Mouse (Mus musculus): ENCODE measurements around the gene Ngdn. TPM values are rescaled to one million over a fixed set of nuclear protein-coding genes. Genes with fewer than 3 reads are reported as not detected.

The Ngdn gene
- polyA plus RNA-seq, 1 experiment from 2014 or later, result 55.5 TPM

DNA sequence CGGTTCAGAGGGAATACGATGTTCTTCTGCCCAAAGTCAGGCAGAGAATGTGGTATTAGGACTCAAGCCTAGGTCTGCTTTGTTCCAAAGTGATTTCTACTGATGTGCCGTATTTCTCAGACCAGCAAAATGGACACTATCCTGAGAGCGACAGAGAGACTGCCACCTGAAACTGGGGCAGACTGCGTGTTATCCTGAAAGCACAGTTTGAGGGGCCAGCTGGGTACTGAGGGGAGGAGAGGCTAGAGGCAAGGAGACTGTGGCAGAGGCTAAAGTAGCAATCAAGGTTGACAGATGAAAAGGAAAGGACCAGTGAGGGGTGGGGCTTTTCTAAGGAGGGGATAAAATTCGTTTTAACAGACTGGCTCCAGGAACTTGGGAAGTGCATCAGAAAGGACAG is 14.4 kb upstream of the Ngdn start:
- Histone ChIP-seq H3K4me1 (replicated peaks) (peaks cover 24% of the 10 kb centered on the region), H3K9me3 (replicated peaks) (no peaks in the 10 kb centered on the region), H3K9ac (no peak overlapping the region), H3K4me3 (replicated peaks) (no peak overlapping the region), H3K27me3 (peaks cover 6% of the 10 kb centered on the region), H3K36me3 (no peaks in the 10 kb centered on the region), H3K4me2 (no peak overlapping the region), H3K27ac (no peak overlapping the region)
- no peak for ATAC-seq (ENCODE audit: low read depth)
- DNase-seq, result no peak
- 64% methylated on average over 6 of the region's 6 CpGs for WGBS (ENCODE audit: insufficient replicate concordance)

- no peak for DNase-seq
- 80% methylated on average over 2 of the region's 2 CpGs for WGBS (ENCODE audit: insufficient replicate concordance)
- Histone ChIP-seq H3K4me2 (no peak overlapping the region), H3K9me3 (replicated peaks) (no peaks in the 10 kb centered on the region), H3K27ac (no peak overlapping the region), H3K4me3 (replicated peaks) (no peak overlapping the region), H3K4me1 (replicated peaks) (peaks cover 24% of the 10 kb centered on the region), H3K36me3 (no peaks in the 10 kb centered on the region), H3K9ac (no peak overlapping the region), H3K27me3 (peaks cover 6% of the 10 kb centered on the region)
- ATAC-seq (ENCODE audit: low read depth), result no peak
Measured at GRCm38 (mm10) chr14:55001446-55001845, 13.8 kb upstream of the Ngdn start.

DNA sequence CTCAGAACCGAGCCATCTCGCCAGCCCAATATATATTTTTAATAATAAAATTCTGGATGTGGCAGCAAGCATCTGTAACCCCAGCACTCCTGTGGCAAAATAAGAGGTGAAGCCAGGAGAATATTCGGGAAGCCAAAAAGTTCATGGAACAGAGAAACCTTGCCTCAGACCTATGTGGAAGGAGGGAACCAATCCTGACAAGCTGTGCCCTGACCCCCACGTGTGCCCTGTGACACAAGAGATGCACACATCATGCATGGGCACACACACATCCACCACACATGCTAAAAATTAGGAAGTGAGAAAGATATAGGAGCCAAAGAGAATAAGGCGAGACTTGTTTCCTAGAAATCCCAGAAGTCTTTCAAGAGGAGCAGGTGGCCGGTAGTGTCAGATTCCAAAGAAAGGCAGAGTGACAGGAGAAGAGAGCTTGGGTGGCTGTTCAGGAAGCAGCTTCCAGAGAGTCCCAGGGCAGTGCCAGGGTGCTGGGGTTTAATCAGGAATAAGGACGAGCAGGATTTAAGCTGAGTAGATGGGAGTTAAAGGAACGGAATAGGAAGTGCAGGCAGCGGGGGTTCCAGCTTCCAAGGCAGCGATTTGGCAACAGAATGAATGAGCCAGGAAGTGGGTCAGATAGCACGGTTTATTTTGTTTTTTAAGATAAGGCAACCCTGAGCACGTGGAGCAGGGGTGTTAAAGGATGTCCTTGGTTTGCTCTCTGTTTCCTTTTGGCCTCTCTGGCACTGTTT is 13.1 kb upstream of the Ngdn start:
- Histone ChIP-seq H3K9ac (no peak overlapping the region), H3K4me1 (replicated peaks) (peaks cover 24% of the 10 kb centered on the region), H3K27ac (no peak overlapping the region), H3K27me3 (peaks cover 5% of the 10 kb centered on the region), H3K4me3 (replicated peaks) (no peak overlapping the region), H3K9me3 (replicated peaks) (no peaks in the 10 kb centered on the region), H3K4me2 (no peak overlapping the region), H3K36me3 (no peaks in the 10 kb centered on the region)
- DNase-seq (no peak), ATAC-seq (ENCODE audit: low read depth) (no peak)
- WGBS (ENCODE audit: insufficient replicate concordance), result 28% methylated on average over 12 of the region's 12 CpGs

DNA sequence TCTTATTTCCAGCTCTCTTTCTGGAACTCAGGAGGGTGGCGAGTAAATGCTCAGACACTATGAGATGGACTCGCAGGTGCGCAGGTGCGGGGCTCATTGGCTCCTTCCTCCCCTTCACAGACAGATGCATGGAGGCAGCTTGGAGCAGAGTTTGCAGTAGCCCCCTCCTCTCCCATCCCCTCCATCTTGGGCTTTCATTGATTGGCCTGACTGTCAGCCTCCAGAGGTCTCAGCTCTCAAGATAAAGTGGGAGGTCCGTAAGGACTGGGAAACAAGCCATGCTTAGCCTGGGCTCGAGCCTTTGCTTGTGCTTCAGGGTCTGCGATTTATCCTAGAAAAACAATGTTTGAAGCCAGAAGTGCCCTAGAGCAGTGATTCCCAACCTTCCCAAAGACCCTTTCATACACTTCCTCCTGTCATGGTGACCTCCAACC is 12.6 kb upstream of the Ngdn start:
- no peaks in the 10 kb centered on the region for H3K9me3 ChIP-seq (replicated peaks)
- H3K27ac ChIP-seq, result no peak overlapping the region
- H3K4me2 ChIP-seq, result no peak overlapping the region
- no peak overlapping the region for H3K9ac ChIP-seq
- ATAC-seq (ENCODE audit: low read depth) (no peak), DNase-seq (no peak)
- H3K4me1 ChIP-seq (replicated peaks), result peaks cover 24% of the 10 kb centered on the region
- H3K4me3 ChIP-seq (replicated peaks), result no peak overlapping the region
- H3K27me3 ChIP-seq, result no peaks in the 10 kb centered on the region; the same call in 1 of the 2 replicates
- H3K36me3 ChIP-seq, result no peaks in the 10 kb centered on the region
- 44% methylated on average over 7 of the region's 7 CpGs for WGBS (ENCODE audit: insufficient replicate concordance)

- Histone ChIP-seq H3K36me3 (no peaks in the 10 kb centered on the region), H3K9me3 (replicated peaks) (no peaks in the 10 kb centered on the region), H3K4me1 (replicated peaks) (peaks cover 24% of the 10 kb centered on the region), H3K9ac (no peak overlapping the region), H3K4me2 (no peak overlapping the region), H3K27ac (no peak overlapping the region), H3K4me3 (replicated peaks) (no peak overlapping the region), H3K27me3 (no peaks in the 10 kb centered on the region)
- 46% methylated on average over 18 of the region's 18 CpGs for WGBS (ENCODE audit: insufficient replicate concordance)
- DNase-seq (no peak), ATAC-seq (ENCODE audit: low read depth) (no peak)
Measured at GRCm38 (mm10) chr14:55003878-55004855, 11.1 kb upstream of the Ngdn start.

GRCm38 (mm10) chr14:55005506-55005905 is 9.7 kb upstream of the Ngdn start:
- no peak overlapping the region for H3K27ac ChIP-seq
- WGBS (ENCODE audit: insufficient replicate concordance), result 74% methylated on average over 2 of the region's 2 CpGs
- no peak overlapping the region for H3K9ac ChIP-seq
- no peak overlapping the region for H3K4me2 ChIP-seq
- H3K4me1 ChIP-seq (replicated peaks), result peaks cover 24% of the 10 kb centered on the region
- no peak overlapping the region for H3K4me3 ChIP-seq (replicated peaks)
- no peaks in the 10 kb centered on the region for H3K9me3 ChIP-seq (replicated peaks)
- DNase-seq, result no peak
- no peak for ATAC-seq (ENCODE audit: low read depth)
- H3K36me3 ChIP-seq, result no peaks in the 10 kb centered on the region
- no peaks in the 10 kb centered on the region for H3K27me3 ChIP-seq

GRCm38 (mm10) chr14:55005967-55006366 is 9.3 kb upstream of the Ngdn start:
- H3K9ac ChIP-seq, result no peak overlapping the region
- WGBS (ENCODE audit: insufficient replicate concordance), result 71% methylated on average over 8 of the region's 8 CpGs
- peaks cover 24% of the 10 kb centered on the region for H3K4me1 ChIP-seq (replicated peaks)
- H3K27ac ChIP-seq, result no peak overlapping the region
- H3K27me3 ChIP-seq, result no peaks in the 10 kb centered on the region
- H3K4me2 ChIP-seq, result no peak overlapping the region
- no peaks in the 10 kb centered on the region for H3K9me3 ChIP-seq (replicated peaks)
- no peak overlapping the region for H3K4me3 ChIP-seq (replicated peaks)
- ATAC-seq (ENCODE audit: low read depth) (no peak), DNase-seq (no peak)
- H3K36me3 ChIP-seq, result no peaks in the 10 kb centered on the region

DNA sequence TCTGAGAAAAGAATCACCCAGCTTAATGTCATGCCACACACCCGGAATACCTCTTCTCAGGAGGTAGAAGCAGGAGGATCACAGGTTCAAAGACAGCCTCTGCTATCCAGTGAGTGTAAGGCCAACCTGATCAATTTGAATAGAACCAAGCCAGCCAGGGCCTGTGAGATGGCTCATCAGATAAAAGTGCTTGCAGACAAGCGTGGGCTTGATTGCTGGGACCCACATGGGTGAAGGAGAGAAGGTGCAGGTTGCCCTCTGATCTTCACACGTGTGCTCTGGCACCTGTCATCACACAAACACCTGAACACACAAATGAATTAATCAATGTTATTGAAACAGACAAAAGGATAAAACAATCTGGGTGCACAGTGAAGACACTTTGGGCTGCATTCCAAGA is 8.7 kb upstream of the Ngdn start:
- no peaks in the 10 kb centered on the region for H3K27me3 ChIP-seq
- no peak overlapping the region for H3K4me2 ChIP-seq
- H3K4me3 ChIP-seq (replicated peaks), result no peak overlapping the region
- H3K4me1 ChIP-seq (replicated peaks), result peaks cover 24% of the 10 kb centered on the region
- H3K9ac ChIP-seq, result no peak overlapping the region
- ATAC-seq (ENCODE audit: low read depth), result no peak
- WGBS (ENCODE audit: insufficient replicate concordance), result 46% methylated on average over 3 of the region's 3 CpGs
- DNase-seq, result no peak
- no peak overlapping the region for H3K27ac ChIP-seq
- H3K36me3 ChIP-seq, result no peaks in the 10 kb centered on the region
- no peaks in the 10 kb centered on the region for H3K9me3 ChIP-seq (replicated peaks)

- Histone ChIP-seq H3K4me1 (replicated peaks) (peaks cover 22% of the 10 kb centered on the region), H3K4me3 (replicated peaks) (no peak overlapping the region), H3K4me2 (no peak overlapping the region), H3K36me3 (no peaks in the 10 kb centered on the region), H3K9me3 (replicated peaks) (no peaks in the 10 kb centered on the region), H3K27ac (no peak overlapping the region), H3K9ac (no peak overlapping the region), H3K27me3 (no peaks in the 10 kb centered on the region)
- ATAC-seq (ENCODE audit: low read depth), result no peak
- 70% methylated on average over 9 of the region's 9 CpGs for WGBS (ENCODE audit: insufficient replicate concordance)
- no peak for DNase-seq
Measured at GRCm38 (mm10) chr14:55007120-55007908, 7.9 kb upstream of the Ngdn start.

GRCm38 (mm10) chr14:55008417-55008816 is 6.8 kb upstream of the Ngdn start:
- WGBS (ENCODE audit: insufficient replicate concordance), result 69% methylated on average over 8 of the region's 8 CpGs
- Histone ChIP-seq H3K36me3 (no peaks in the 10 kb centered on the region), H3K4me2 (no peak overlapping the region), H3K9ac (no peak overlapping the region), H3K27ac (no peak overlapping the region), H3K27me3 (no peaks in the 10 kb centered on the region), H3K4me3 (replicated peaks) (no peak overlapping the region), H3K4me1 (replicated peaks) (peaks cover 14% of the 10 kb centered on the region), H3K9me3 (replicated peaks) (no peaks in the 10 kb centered on the region)
- DNase-seq (no peak), ATAC-seq (ENCODE audit: low read depth) (no peak)

DNA sequence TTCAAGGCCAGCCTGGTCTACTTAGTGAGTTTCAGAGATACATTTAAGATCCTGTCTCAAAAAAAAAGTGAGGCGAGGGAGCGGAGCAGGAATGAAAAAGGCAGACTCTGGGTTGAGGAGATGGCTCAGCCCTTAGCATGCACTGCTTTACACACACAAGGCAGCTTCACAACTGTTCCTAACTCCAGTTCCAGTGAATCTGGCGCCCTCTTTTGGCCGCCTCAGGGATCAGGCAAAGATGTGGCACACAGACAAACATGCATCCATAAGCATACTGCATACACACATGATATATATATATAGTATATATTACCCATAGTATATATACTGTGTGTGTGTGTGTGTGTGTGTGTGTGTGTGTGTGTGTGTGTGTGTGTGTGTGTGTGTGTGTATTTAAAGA is 4.1 kb upstream of the Ngdn start:
- DNase-seq, result no peak
- Histone ChIP-seq H3K27me3 (no peaks in the 10 kb centered on the region), H3K4me1 (replicated peaks) (peaks cover 9% of the 10 kb centered on the region)

More for the DNA sequence above, 4.1 kb upstream of the Ngdn start:
- Histone ChIP-seq H3K4me3 (replicated peaks) (no peak overlapping the region), H3K36me3 (no peaks in the 10 kb centered on the region), H3K4me2 (no peak overlapping the region), H3K9me3 (replicated peaks) (no peaks in the 10 kb centered on the region), H3K9ac (no peak overlapping the region), H3K27ac (no peak overlapping the region)
- ATAC-seq (ENCODE audit: low read depth), result no peak
- 54% methylated on average over 4 of the region's 4 CpGs for WGBS (ENCODE audit: insufficient replicate concordance)

Measured in liver, embryonic 13.5 days (tissue).